Mouse (Mus musculus): Measurements from ENCODE around the gene Carnmt1. TPM values are rescaled to one million over a fixed set of nuclear protein-coding genes. Genes with fewer than 3 reads are reported as not detected.
"Not testable (repeated sequence)": the region's sequence is repeated elsewhere in the genome, so short reads cannot be mapped to it uniquely, and the experiment has no call there.

Carnmt1 gene
- polyA plus RNA-seq, 1 experiment from 2014 or later: 24.0 TPM

- H3K4me1 ChIP-seq (replicated peaks): no peaks in the 10 kb centered on the region
Observed at GRCm38 (mm10) chr19:18692768-18693167, 22.2 kb downstream of the Carnmt1 start.

GRCm38 (mm10) chr19:18695116-18695515 lies 24.6 kb downstream of the Carnmt1 start:
- ATAC-seq: no peak
- no peaks in the 10 kb centered on the region for H3K27me3 ChIP-seq (replicated peaks)
- no peaks in the 10 kb centered on the region for H3K4me1 ChIP-seq (replicated peaks)
- no peak overlapping the region for H3K9ac ChIP-seq
- 0 out of 2 replicates have a peak, but pooled peaks cover 3% of the 10 kb centered on the region for H3K36me3 ChIP-seq
- no peak overlapping the region for H3K27ac ChIP-seq
- no peak overlapping the region for H3K4me2 ChIP-seq (replicated peaks)
- no peaks in the 10 kb centered on the region for H3K9me3 ChIP-seq
- H3K4me3 ChIP-seq (replicated peaks): no peak overlapping the region
- WGBS: 96% methylated on average over 3 of the region's 3 CpGs

More at GRCm38 (mm10) chr19:18692768-18693167, 22.2 kb downstream of the Carnmt1 start:
- Histone ChIP-seq H3K9ac (no peak overlapping the region), H3K36me3 (0 out of 2 replicates have a peak, but pooled peaks cover 3% of the 10 kb centered on the region), H3K9me3 (no peaks in the 10 kb centered on the region), H3K4me3 (replicated peaks) (no peak overlapping the region), H3K27me3 (replicated peaks) (no peaks in the 10 kb centered on the region), H3K27ac (no peak overlapping the region), H3K4me2 (replicated peaks) (no peak overlapping the region)
- 92% methylated on average over 2 of the region's 2 CpGs for WGBS
- ATAC-seq: no peak

GRCm38 (mm10) chr19:18695552-18695951 lies 25.0 kb downstream of the Carnmt1 start:
- no peak for ATAC-seq
- Histone ChIP-seq H3K4me3 (replicated peaks) (no peak overlapping the region), H3K9me3 (no peaks in the 10 kb centered on the region), H3K27me3 (replicated peaks) (no peaks in the 10 kb centered on the region), H3K9ac (no peak overlapping the region), H3K4me1 (replicated peaks) (no peaks in the 10 kb centered on the region), H3K4me2 (replicated peaks) (no peak overlapping the region), H3K27ac (no peak overlapping the region), H3K36me3 (0 out of 2 replicates have a peak, but pooled peaks cover 3% of the 10 kb centered on the region)
- 49% methylated on average over 1 of the region's 1 CpGs for WGBS

GRCm38 (mm10) chr19:18708101-18708500 lies 37.5 kb downstream of the Carnmt1 start:
- Histone ChIP-seq H3K4me2 (replicated peaks) (no peak overlapping the region), H3K9me3 (no peaks in the 10 kb centered on the region)
- ATAC-seq: no peak

GRCm38 (mm10) chr19:18710903-18711302 lies 40.3 kb downstream of the Carnmt1 start:
- WGBS: 85% methylated on average over 6 of the region's 6 CpGs
- no peak for ATAC-seq
- no peak overlapping the region for H3K27ac ChIP-seq
- no peak overlapping the region for H3K4me2 ChIP-seq (replicated peaks)
- peaks cover 11% of the 10 kb centered on the region for H3K4me1 ChIP-seq (replicated peaks)
- no peak overlapping the region for H3K9ac ChIP-seq
- no peak overlapping the region for H3K4me3 ChIP-seq (replicated peaks)
- no peaks in the 10 kb centered on the region for H3K9me3 ChIP-seq
- H3K27me3 ChIP-seq (replicated peaks): no peaks in the 10 kb centered on the region
- H3K36me3 ChIP-seq: no peaks in the 10 kb centered on the region

More at GRCm38 (mm10) chr19:18708101-18708500, 37.5 kb downstream of the Carnmt1 start:
- no peak overlapping the region for H3K9ac ChIP-seq
- no peaks in the 10 kb centered on the region for H3K4me1 ChIP-seq (replicated peaks)
- no peak overlapping the region for H3K27ac ChIP-seq
- no peaks in the 10 kb centered on the region for H3K27me3 ChIP-seq (replicated peaks)
- no peaks in the 10 kb centered on the region for H3K36me3 ChIP-seq
- no peak overlapping the region for H3K4me3 ChIP-seq (replicated peaks)

- H3K4me1 ChIP-seq (replicated peaks): peaks cover 11% of the 10 kb centered on the region
- H3K4me2 ChIP-seq (replicated peaks): no peak overlapping the region
- H3K9me3 ChIP-seq: no peaks in the 10 kb centered on the region
- no peaks in the 10 kb centered on the region for H3K36me3 ChIP-seq
- H3K9ac ChIP-seq: no peak overlapping the region
- H3K27me3 ChIP-seq (replicated peaks): no peaks in the 10 kb centered on the region
- no peak overlapping the region for H3K27ac ChIP-seq
- ATAC-seq: no peak
- no peak overlapping the region for H3K4me3 ChIP-seq (replicated peaks)
- WGBS: 83% methylated on average over 9 of the region's 9 CpGs
Observed at GRCm38 (mm10) chr19:18711589-18711988, 41.0 kb downstream of the Carnmt1 start.

- no peak for ATAC-seq
- Histone ChIP-seq H3K9me3 (no peaks in the 10 kb centered on the region), H3K4me3 (replicated peaks) (peak overlapping the region; percentile 91), H3K4me1 (replicated peaks) (peaks cover 11% of the 10 kb centered on the region), H3K36me3 (no peaks in the 10 kb centered on the region), H3K27ac (peak overlapping the region; percentile 99), H3K4me2 (replicated peaks) (peak overlapping the region; percentile 78), H3K9ac (peak overlapping the region; percentile 67), H3K27me3 (replicated peaks) (no peaks in the 10 kb centered on the region)
- WGBS: 52% methylated on average over 16 of the region's 16 CpGs
Observed at GRCm38 (mm10) chr19:18712153-18712865, 41.7 kb downstream of the Carnmt1 start.

- peaks cover 11% of the 10 kb centered on the region for H3K4me1 ChIP-seq (replicated peaks)
- H3K9ac ChIP-seq: peak within 1 kb of the TSS; percentile 89
- no peaks in the 10 kb centered on the region for H3K36me3 ChIP-seq
- under 1% methylated on average over 49 of the region's 49 CpGs for WGBS
- peak within 1 kb of the TSS; percentile 91 for H3K4me3 ChIP-seq (replicated peaks)
- H3K9me3 ChIP-seq: no peaks in the 10 kb centered on the region
- H3K27me3 ChIP-seq (replicated peaks): no peaks in the 10 kb centered on the region
- peak; percentile 99 for ATAC-seq
- H3K27ac ChIP-seq: peak within 1 kb of the TSS; percentile 99
- H3K4me2 ChIP-seq (replicated peaks): peak within 1 kb of the TSS; percentile 78
Observed at GRCm38 (mm10) chr19:18712866-18713300, 42.3 kb downstream of the Carnmt1 start, which contains the start of gene D030056L22Rik. D030056L22Rik (plus strand) TSS chr19:18713193.

GRCm38 (mm10) chr19:18713357-18713756 lies 42.8 kb downstream of the Carnmt1 start:
- Histone ChIP-seq H3K4me1 (replicated peaks) (peaks cover 11% of the 10 kb centered on the region), H3K27ac (peak overlapping the region; percentile 99; the same call in 1 of the 2 replicates), H3K4me3 (replicated peaks) (peak overlapping the region; percentile 91), H3K4me2 (replicated peaks) (peak overlapping the region; percentile 78), H3K9ac (peak overlapping the region; percentile 89)
- not testable (repeated sequence) for H3K36me3 ChIP-seq; H3K9me3 ChIP-seq; H3K27me3 ChIP-seq (replicated peaks)
- peak; percentile 65 for ATAC-seq
- 1% methylated on average over 45 of the region's 46 CpGs for WGBS

GRCm38 (mm10) chr19:18716374-18716773 lies 45.8 kb downstream of the Carnmt1 start:
- no peak overlapping the region for H3K4me3 ChIP-seq (replicated peaks)
- no peak overlapping the region for H3K9ac ChIP-seq
- no peak overlapping the region for H3K4me2 ChIP-seq (replicated peaks)
- H3K27ac ChIP-seq: no peak overlapping the region
- 40% methylated on average over 1 of the region's 1 CpGs for WGBS
- H3K9me3 ChIP-seq: no peaks in the 10 kb centered on the region
- 0 out of 2 replicates have a peak, but pooled peaks cover 6% of the 10 kb centered on the region for H3K36me3 ChIP-seq
- peaks cover 11% of the 10 kb centered on the region for H3K4me1 ChIP-seq (replicated peaks)
- ATAC-seq: no peak
- H3K27me3 ChIP-seq (replicated peaks): no peaks in the 10 kb centered on the region

GRCm38 (mm10) chr19:18720337-18720736 lies 49.8 kb downstream of the Carnmt1 start:
- Histone ChIP-seq H3K4me1 (replicated peaks) (no peaks in the 10 kb centered on the region), H3K9me3 (no peaks in the 10 kb centered on the region), H3K4me3 (replicated peaks) (no peak overlapping the region), H3K4me2 (replicated peaks) (no peak overlapping the region), H3K36me3 (0 out of 2 replicates have a peak, but pooled peaks cover 6% of the 10 kb centered on the region), H3K27me3 (replicated peaks) (no peaks in the 10 kb centered on the region), H3K9ac (no peak overlapping the region), H3K27ac (no peak overlapping the region)
- 93% methylated on average over 3 of the region's 3 CpGs for WGBS
- ATAC-seq: no peak

GRCm38 (mm10) chr19:18725186-18725585 lies 54.6 kb downstream of the Carnmt1 start:
- H3K27ac ChIP-seq: no peak overlapping the region
- no peak overlapping the region for H3K9ac ChIP-seq
- no peak overlapping the region for H3K4me3 ChIP-seq (replicated peaks)
- no peaks in the 10 kb centered on the region for H3K27me3 ChIP-seq (replicated peaks)
- no peaks in the 10 kb centered on the region for H3K36me3 ChIP-seq
- ATAC-seq: no peak
- WGBS: 87% methylated on average over 2 of the region's 2 CpGs
- H3K4me1 ChIP-seq (replicated peaks): no peaks in the 10 kb centered on the region
- H3K4me2 ChIP-seq (replicated peaks): no peak overlapping the region
- H3K9me3 ChIP-seq: no peaks in the 10 kb centered on the region

- Histone ChIP-seq H3K4me2 (replicated peaks) (no peak overlapping the region), H3K27me3 (replicated peaks) (no peaks in the 10 kb centered on the region), H3K9me3 (no peaks in the 10 kb centered on the region), H3K36me3 (no peaks in the 10 kb centered on the region), H3K4me1 (replicated peaks) (no peaks in the 10 kb centered on the region), H3K27ac (no peak overlapping the region), H3K9ac (no peak overlapping the region), H3K4me3 (replicated peaks) (no peak overlapping the region)
- peak; percentile 59 for ATAC-seq
- 34% methylated on average over 7 of the region's 7 CpGs for WGBS
Observed at GRCm38 (mm10) chr19:18730255-18730654, 59.7 kb downstream of the Carnmt1 start.

All from intestine, embryonic 15.5 days (tissue).